Mouse (Mus musculus): ENCODE measurements around the gene Jsrp1.
A peak's percentile ranks its signal among the peaks of the same experiment; 100 is the strongest.
"Not testable (repeated sequence)": the region's sequence is repeated elsewhere in the genome, so short reads cannot be mapped to it uniquely, and the experiment has no call there.

Jsrp1 gene

DNA sequence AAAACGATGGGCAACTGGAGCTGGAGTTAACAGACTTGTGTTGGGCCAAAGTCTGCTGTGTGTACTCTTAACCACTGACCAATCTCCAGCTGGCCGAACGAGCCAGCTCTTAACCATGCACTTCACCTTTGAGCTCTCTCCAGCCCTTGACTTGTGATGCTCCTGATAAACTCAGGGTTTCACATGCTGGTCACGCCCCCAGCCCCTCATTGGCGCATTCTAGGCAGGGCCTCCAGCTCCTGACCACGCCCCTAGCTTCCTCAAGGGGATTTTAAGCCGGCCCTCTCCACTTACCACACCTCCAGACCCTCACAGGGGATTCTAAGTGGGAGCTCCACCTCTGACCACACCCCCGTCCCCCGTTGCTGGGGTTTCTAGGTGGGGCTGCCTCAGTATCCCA is 17.8 kb upstream of the Jsrp1 start:
- no peak for DNase-seq

DNA sequence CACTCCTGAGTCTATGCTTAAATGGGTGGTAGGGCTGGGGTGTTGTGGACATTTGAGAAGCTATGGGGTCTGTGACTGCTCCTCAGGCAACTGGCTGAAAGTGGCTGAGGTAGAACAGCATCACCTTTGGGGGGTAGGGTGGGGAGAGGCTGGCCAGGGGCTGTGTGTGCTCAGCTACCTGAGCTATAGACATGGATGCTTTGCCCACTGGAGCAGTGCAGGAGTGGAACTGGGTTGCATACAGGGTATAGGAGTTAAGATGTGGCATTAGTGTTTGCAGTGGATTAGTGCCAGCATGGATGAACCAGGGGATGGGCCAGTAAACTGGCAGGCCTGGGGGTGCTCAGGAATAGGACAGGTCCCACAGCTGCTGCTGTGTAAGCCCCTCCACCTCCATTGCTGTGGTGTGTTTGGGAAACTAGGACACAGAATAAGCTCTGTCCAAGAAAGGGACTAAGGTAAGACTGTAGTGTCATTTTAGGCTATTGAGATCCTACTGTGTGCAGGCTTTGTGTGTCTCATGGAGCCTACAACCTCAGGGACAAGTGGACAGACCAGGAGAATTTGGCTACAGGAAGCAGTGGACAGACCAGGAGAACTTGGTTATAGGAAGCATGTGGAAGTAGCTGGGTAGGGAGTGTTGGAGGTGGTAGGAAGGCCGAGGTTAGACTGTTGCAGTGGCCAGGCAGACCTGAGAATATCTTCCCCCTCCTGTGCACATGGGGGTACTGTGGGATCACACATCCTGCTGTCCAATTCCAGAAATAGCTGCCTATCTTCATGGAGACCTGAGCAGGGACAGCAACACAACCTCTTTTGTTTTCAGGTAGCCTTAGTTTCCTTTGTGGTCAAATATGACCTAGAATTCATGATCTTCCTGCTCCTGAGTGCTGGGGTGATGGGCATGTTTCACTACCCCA is 16.3 kb upstream of the Jsrp1 start:
- DNase-seq, result no peak

DNA sequence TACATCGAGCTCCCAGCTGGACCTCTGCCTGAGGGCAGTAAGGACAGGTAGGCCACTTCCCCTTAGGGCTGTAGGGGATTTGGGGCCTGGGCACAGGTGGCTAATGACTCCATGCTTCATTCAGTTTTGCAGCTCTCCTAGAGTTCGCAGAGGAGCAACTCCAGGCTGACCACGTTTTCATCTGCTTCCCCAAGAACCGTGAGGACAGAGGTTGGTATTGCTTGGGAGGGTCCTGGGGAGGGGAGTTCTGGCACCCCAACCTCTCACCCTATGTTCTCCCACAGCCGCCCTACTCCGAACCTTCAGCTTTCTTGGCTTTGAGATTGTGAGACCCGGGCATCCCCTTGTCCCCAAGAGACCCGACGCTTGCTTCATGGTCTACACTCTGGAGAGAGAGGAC is 15.3 kb upstream of the Jsrp1 start:
- DNase-seq, result not testable (repeated sequence)

DNA sequence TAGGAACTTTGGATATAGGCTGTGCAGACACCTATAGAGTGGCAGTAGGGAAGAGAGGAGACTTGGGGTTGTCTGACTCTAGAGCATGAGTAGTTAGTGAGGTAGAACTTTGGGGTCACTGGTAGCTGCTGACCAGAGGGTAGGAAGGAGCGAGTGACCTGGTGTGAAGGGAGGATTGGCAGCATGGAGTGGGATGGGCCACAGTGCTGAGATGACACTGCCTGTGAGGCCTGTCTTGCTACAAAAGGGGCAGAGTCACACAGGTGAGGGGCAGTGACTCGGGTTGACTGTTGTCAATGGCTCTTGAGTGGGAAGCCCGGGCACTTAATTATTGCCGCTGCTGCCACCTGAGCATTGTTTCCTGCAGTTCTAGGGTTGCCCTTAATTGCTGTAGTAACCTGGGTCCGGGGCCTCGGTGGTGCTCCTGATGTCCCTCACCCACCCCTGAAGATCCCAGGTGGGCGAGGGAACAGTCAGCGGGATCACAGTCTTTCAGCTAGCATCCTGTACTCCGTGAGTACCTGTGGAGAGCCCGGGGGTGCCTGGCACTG is 14.6 kb upstream of the Jsrp1 start:
- no peak for DNase-seq

DNA sequence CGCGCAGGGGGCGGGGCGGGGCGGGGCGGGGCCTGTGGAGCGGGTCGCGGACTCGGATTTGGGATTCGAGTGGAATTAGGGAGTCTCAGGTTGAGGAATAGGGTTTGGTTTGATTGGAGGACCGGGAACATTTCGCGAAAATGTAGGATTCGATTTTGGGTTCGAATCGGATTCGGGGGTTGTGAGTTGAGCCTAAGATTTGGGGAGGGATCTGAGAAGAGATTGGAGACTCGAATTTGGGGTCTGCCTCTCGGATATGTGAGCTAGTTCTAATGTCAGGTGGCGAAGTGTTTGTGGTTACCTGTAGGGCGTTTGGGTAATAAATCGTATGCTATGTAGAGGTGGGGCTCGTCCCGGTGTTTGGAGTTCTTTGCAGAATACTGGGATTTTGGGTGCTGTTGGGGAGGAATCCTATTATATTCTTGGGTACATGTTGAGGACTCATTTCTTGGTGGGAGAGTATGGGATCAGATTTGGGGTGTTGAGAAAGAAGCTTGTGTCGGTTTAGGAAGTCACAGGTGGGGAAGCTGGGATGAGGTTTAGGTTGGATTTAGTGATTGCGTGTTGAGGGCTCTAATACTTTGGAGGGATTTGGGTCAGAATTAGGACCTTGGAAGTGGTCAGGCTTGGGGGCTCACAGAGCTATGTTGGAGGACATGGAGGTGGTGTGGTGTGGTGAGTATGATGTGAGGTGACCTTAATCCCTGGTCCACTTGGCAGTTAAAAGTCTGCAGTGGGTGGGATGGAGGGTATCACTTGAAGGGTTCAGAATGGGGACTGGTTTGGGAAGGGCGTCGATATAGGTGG is 14.0 kb upstream of the Jsrp1 start:
- DNase-seq, result no peak

DNA sequence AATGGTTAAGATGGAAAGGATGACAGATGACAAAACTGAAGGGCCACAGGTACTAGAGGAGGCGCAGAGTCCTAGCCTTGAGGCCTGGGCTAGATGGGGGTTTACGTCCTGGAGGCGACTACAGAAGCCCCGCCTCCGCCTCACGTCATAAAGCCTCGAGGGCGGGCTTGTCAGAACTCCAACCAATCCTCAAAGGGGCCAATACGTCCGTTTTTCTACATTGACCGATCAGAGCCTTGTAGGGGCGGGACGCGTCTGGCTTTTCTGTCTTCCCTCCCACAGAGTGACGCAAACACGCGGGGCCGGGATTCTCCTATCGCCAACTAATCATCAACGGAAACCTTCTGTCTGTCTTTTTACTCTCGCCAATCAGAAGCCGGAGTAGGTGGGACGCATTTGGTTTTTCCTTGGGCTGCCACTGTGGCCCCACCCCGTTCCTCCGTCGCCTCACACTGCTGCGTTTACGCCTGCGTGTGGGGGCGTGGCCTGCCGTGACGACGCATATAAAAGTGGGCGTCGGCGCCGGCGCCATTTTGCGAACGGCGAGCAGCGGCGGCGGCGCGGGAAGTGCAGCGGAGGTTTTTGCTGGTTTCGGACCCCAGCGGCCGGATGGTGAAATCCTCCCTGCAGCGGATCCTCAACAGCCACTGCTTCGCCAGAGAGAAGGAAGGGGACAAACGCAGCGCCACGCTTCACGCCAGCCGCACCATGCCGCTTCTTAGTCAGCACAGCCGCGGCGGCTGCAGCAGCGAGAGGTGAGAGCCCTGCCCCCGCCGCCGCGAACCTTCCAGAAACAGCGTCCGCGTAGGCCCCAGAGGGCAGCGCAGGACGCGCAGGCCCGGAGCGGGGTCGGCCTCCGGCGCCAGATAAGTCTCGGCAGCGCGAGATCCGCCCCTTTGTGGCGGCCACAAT is 13.1 kb upstream of the Jsrp1 start, which contains the start of gene Oaz1:
TSS of gene Oaz1 (plus strand) at position 506 of the 912 bp plus-strand sequence.
- peak; percentile 99 for DNase-seq

DNA sequence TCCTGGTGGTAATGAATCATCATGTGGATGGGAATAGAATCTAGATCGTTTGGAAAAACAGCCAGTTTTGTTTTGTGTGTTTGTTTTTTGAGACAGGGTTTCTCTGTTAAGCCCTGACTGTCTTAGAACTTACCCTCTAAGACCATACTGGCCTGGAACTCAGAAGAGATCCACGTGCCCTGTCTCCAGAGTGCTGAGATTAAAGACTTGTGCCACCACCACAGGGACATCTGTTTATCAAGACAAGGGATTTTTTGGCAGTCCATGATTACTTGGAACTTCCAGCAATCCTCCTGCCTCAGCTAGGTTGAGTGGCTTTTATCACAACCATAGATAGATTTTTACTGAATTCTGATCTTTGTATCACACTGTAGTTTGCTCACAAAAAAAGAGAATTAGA is 11.5 kb upstream of the Jsrp1 start:
- no peak for DNase-seq

DNA sequence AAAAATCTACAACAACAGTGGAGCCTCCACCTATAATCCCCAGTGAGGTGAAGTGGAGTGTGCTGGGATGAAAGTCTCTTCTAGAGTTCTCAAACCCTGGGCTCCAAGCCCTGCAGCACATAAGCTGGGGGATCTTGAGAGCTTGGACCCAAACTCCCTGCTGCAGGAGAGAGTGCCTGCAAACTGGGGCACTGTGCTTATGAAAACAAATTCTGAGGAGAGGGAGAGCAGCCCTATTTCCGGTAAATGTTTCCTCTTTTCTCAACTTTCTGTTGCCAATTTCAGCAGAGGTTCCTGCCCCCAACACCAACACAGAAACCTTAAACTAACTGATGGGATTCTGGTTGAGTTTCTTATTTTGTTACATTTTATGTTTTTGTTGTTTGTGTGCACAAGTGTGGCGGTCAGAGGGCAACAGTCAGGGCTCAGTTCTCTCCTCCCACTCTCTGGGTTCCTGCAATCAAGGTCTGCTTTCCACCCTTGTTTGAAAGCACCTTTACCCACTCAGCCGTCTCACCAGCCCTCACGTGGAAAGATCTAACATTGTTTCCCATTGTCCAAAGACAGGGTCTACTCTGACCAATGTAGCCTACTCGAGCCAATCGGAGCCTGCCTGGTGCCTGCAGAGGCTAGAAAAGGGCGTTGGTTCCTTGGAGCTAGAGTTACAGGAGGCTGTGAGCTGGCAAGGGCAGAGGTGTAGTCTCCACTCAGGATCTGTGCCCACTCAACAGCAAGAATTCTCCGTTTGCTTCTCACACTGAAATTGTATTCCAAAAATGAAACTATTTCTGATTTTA is 10.7 kb upstream of the Jsrp1 start:
- no peak for DNase-seq

DNA sequence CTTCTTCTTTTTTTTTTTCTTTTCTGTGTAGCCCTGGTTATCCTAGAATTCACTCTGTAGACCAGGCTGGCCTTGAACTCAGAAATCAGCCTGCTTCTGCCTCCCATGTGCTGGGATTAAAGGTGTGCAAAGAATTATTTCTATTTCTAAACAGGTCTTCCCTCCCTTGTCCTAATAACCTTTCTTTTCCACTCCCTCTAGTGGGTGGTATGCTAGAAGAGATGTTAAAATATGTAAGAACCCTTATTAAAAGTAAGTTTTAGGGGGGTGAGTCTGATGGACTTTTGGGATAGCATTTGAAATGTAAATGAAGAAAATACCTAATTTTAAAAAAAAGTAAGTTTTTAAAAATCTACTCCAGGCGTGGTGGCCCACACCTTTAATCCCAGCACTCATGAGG is 10.0 kb upstream of the Jsrp1 start:
- no peak for DNase-seq

DNA sequence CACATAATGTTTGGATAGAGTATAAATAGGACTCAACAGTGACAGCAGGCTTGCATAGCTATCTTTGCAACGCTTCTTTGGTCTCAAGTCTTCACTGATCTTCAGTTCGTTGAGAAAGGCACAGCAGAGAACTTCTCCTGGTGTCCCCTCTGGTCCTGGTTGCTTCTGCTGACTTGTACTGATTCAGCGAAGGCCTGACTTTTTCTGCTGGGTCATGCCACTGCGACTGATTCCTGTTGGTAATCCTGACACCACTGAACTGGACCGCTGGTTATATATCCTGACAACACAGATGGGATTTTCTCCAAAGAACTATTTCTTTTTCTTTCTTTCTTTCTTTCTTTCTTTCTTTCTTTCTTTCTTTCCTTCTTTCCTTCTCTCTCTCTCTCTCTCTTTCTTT is 9.2 kb upstream of the Jsrp1 start:
- no peak for DNase-seq

DNA sequence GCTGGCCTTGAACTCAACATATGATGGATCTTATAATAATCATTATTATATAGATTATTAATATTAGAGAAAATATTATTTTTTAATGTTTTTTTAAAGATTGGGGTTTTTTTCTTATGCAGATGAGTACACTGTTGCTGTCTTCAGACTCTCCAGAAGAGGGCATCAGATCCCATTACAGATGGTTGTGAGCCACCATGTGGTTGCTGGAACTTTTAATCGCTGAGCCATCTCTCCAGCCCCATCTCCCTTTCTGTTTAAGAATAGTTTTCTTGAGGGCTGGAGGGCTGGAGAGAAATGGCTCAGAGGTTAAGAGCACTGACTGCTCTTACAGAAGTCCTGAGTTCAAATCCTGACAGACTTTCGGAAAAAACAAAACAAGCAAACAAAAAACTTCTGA is 8.7 kb upstream of the Jsrp1 start:
- no peak for DNase-seq

DNA sequence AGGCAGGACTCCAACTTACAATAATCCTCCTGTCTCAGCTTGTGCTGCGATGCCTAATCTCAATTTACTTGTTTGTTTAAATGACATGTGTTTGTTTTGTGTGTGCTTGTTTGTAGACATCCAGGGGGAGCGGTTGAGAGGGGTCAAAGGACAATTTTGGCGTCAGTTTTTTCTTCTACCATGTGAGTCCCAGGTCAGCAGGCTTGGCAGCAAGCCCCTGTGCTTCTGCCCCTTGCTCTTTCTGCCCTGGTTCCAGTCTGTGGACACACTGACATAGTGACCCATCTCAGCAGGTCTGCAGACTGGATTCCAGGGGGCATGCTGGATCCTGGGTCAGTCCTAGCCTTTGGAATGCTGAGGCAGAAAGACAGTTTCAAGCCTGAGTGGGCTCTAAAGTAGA is 6.1 kb upstream of the Jsrp1 start:
- no peak for DNase-seq

DNA sequence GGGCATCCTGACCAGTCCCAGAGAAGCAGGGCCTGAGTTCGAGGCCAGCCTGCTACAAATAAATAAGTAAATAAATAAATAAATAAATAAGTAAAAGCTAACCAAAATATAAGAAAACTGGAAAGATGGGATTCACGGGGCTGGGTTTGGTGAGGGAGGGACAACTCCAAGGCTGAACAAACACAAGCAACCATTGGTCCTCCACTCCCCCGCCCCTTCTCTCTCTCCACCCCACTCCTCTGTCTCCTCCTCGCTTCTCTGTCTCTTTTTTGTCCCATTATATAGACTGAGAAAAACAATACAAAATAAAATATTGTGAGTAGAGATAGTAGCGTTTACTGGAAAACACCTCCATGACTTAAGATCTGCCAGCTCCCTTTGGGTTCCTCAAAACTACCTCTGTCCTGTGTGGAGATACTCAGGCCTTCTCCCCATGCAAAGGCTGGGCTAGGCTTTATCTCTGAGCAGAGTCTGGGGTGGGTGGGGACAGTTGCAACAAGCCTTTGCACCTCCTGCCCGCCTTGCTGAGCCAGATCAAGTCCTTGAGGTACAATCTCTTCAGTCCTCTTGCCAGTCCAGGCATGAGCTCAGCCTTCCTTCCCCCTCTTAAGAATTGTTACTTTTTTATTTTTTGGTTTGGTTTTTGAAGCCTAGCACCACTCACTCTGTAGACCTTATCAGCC is 5.4 kb upstream of the Jsrp1 start:
- DNase-seq, result no peak

DNA sequence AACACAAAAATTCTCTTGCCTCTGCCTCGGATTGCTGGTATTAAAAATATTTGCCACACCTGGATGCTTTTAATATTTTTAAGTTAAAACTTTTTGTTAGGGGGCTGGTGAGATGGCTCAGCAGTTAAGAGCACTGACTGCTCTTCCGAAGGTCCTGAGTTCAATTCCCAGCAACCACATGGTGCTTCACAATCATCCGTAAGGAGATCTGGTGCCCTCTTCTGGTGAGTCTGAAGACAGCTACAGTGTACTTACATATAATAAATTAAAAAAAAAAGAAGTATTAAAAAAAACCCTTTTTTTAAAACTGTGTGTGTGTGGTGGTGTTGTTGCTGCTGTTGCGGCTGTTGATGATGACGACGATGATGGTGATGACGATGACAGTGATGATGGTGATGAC is 4.7 kb upstream of the Jsrp1 start:
- DNase-seq, result not testable (repeated sequence)

DNA sequence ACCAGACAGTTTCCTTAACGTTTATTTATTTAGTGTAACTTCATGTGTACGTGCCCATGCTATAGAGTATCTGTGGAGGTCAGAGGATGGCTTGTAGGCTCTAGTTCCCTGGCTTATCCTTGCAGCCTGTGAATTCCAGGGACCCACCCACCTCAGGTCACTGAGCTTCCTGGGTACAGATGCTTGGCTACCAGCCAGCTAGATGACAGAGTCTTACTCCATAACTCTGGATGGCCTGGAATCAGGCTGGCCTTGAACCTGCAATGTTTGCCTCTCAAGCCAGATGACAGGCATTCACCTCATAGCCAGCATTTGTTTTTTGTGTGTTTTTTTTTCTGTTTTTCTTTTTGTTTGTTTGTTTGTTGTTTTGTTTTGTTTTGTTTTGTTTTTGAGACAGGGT is 3.9 kb upstream of the Jsrp1 start:
- DNase-seq, result no peak

DNA sequence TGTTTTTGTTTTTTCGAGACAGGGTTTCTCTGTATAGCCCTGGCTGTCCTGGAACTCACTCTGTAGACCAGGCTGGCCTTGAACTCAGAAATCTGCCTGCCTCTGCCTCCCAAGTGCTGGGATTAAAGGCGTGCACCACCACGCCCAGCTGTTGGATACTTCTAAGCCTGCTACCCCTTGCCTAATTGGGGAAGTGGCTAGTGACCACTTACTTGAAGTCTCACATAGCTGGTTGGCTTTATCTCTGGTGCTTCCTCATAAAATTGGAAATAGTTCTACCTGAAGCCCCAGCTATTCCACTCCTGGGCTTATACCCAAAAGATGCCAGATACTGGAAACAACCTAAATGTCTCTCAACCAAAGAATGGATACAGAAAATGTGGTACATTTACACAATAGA is 3.0 kb upstream of the Jsrp1 start:
- not testable (repeated sequence) for DNase-seq

DNA sequence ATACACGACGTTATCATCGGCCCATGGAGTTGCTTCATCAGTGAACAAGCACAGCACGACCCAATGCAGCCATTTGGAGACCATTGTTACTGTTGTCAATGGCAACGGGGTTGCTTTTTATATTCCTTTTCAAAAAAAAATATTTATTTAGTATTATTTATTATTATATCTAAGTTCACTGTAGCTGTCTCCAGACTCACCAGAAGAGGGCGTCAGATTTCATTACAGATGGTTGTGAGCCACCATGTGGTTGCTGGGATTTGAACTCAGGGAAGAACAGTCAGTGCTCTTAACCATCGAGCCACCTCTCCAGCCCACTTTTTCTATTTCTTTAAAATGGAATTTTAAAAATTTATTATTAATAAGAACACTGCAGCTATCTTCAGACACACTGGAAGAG is 1.5 kb upstream of the Jsrp1 start:
- DNase-seq, result no peak

DNA sequence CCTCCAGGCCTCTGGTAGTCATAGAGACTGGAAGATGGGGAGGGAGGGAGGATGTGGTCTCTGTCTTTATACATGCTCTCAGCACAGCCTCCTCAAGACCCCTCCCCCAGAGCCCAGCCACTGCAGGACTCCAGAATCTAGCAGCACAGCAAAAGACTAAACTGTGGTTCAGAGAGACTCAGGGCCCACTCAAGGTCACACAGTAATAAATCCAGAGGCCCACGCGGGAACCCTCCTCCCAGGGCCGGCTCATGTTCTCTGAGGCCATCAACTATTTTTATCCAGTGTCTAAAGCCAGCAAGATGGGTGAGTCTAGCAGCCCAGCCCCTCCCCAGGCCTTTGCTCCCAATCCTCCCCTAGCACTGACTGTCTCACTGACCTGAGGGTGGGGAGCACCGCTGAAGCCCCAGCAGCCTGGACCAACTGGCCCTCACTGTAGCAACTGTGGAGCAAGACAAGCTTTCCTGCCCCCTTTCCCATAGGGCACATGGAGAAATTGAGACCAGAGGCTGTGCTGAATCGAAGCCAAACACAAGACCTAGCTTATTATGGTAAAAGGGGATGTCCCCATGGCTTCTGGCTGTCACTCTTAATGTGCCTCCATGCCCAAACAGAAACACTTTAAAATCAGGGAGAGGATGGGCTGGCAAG is 782 bp downstream of the Jsrp1 start:
- DNase-seq, result no peak

DNA sequence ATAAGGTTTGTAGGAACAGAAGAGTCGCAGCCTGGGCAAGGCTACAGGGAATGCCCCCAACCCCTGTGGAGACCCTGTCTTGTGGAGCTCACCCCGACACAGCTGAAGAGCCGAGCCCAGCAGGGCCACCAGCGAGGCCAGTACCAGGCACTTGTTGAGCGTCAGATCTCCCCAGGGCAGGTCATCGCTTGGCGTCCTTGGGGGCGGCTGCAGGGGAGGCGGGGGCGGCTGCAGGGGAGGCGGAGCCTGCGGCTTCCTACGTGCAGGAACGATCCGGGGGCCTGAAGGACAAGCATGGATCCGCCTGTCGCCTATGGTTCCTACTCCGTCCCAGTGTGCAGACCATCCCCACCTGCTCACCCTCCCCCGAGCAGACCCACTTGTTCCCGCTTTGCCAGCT is 3.2 kb downstream of the Jsrp1 start:
- DNase-seq, result no peak

DNA sequence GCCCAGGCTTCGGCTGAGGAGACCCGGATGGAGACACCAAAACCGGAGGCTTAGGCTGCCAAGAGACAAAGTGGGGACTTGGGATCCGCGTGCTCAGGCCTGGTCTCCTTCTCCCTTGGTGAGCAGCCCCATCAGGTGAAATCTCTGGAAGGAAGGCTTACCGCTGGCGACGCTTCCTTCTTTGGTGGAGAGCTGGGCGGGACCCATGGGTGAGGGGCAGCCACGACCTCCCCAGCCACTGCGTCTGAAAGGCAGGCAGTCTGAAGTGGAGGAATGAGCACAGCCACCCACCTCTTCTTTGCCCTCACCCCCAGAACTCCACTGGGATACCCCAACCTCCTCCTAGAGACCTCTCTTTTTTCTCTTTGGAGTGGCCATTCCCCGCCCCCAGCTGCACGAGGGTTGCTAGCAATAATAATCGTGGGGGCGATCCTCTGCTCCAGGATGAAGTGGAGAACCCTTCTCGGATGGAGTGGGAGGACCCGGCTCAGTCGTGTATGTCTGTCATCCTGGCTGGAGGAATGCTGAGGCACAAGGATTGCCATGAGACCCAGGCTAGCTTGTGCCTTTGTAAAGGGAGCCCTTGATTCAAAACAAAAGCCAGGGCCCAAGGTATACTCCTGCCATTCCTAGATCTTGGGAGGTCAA is 4.2 kb downstream of the Jsrp1 start:
- no peak for DNase-seq
